19 mouse cellular contexts compared by ENCODE assay signal in the genomic region with DNA sequence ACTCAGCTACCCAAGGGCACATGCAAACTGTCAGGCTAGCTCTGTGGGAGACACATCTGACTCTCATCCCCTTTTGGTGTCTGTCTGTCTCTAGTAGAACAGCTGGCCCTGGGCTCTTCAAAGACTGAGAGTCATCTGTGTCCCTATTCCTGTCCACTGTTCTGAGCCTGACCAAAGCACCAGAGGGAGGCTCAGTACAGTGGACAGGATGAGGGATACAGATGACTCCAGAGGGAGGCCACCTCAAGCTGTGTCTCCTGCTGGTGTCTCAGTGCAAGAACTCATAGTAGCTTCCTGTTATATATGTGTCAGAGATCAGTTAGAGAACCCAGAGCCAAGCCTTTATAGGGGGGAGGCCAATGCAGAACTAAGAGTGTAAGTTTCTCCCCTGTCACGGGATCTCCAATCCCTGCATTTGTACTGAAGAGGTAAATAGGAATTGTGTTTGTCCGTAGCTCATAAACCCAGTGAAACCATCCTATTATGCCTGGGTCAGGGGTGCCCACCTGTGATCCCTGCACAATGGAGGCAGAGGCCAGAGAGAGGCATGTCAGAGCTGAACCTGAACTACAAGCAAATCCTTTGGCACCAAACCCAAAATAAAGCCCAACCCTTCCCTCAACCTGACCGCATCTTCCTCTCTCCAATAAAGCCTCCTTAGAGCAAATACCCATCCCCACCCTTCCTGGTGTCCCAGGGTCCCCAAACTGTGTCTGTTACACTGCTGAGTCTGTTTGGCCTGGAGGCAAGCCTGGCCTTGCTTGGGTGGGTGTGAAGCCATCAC. TPM values are rescaled to one million over a fixed set of nuclear protein-coding genes. Genes with fewer than 3 reads are reported as not detected.
DNase-seq lines count a peak whose midpoint lies in the region; ATAC-seq and TF ChIP-seq lines count a peak whose summit lies in the region.
"Had no signal": no experiment of that assay in that cellular context is flagged by ENCODE, and none has a peak within 500 bp of the region (broad histone marks: within the 10 kb centered on the region; RNA-seq: fewer than 3 reads in every experiment).

No protein-coding gene starts in this region.

- no peak for TF ChIP-seq CTCF in layer of hippocampus, adult 2 months (conservative IDR thresholded peaks at IDR 0.05)
- no peak for TF ChIP-seq CTCF in hindbrain, postnatal 0 days (IDR thresholded peaks at IDR 0.05; ENCODE audit: low read depth)

- H3K9ac ChIP-seq in heart, embryonic 11.5 days (ENCODE audit: low read depth, low read length) = no peak overlapping the region
- no peak overlapping the region for H3K9ac ChIP-seq in hindbrain, postnatal 0 days (replicated peaks; ENCODE audit: low read length)
- H3K9ac ChIP-seq: heart, embryonic 12.5 days; liver, embryonic 15.5 days; midbrain, embryonic 12.5 days had no signal

- no peak overlapping the region for H3K4me3 ChIP-seq in heart, embryonic 11.5 days (ENCODE audit: low read depth, low read length)
- peak overlapping the region; percentile 41 for H3K4me3 ChIP-seq in layer of hippocampus, adult 2 months
- H3K4me3 ChIP-seq in brown adipose tissue, adult 24 weeks (ENCODE audit: insufficient read depth, low read depth, low read length) = peak overlapping the region; percentile 68
- H3K4me3 ChIP-seq in hindbrain, postnatal 0 days (ENCODE audit: low read length) = no peak overlapping the region
- H3K4me3 ChIP-seq: erythroblast, embryonic 14.5 days; heart, embryonic 12.5 days; liver, embryonic 15.5 days; midbrain, embryonic 12.5 days had no signal

- no peak overlapping the region for H3K27ac ChIP-seq in heart, embryonic 11.5 days (ENCODE audit: low read depth, low read length)
- H3K27ac ChIP-seq in layer of hippocampus, adult 2 months = peak overlapping the region; percentile 84
- peak overlapping the region; percentile 99 for H3K27ac ChIP-seq in brown adipose tissue, adult 24 weeks (replicated peaks; ENCODE audit: low read depth, low read length)
- peak overlapping the region; percentile 34; the same call in 1 of the 2 replicates for H3K27ac ChIP-seq in hindbrain, postnatal 0 days
- H3K27ac ChIP-seq: liver, embryonic 15.5 days; midbrain, embryonic 12.5 days had no signal

- 83% methylated on average over 3 of the region's 3 CpGs for WGBS in heart, embryonic 11.5 days (ENCODE audit: insufficient replicate concordance)
- WGBS in hindbrain, postnatal 0 days = 71% methylated on average over 3 of the region's 3 CpGs

- H3K36me3 ChIP-seq in heart, embryonic 11.5 days (ENCODE audit: control insufficient read depth, insufficient read depth, low read length) = no peaks in the 10 kb centered on the region
- no peaks in the 10 kb centered on the region for H3K36me3 ChIP-seq in hindbrain, postnatal 0 days (ENCODE audit: insufficient read depth, low read length)
- H3K36me3 ChIP-seq: heart, embryonic 12.5 days; liver, embryonic 15.5 days; midbrain, embryonic 12.5 days had no signal

- no peak for ATAC-seq in heart, embryonic 11.5 days (replicated peaks; ENCODE audit: insufficient number of reproducible peaks, low FRiP score, low TSS enrichment)
- ATAC-seq in hindbrain, postnatal 0 days = no peak

- DNase-seq in heart, adult 18-20 months = peak; percentile 42 to 44
- no peak for DNase-seq in layer of hippocampus, adult 2 months (ENCODE audit: low spot score in 2 of 2)
- no peak for DNase-seq in layer of hippocampus, postnatal 14 days (ENCODE audit: low spot score in 2 of 2)
- no peak for DNase-seq in hindbrain, postnatal 0 days (ENCODE audit: low spot score)
- no peak for DNase-seq in cerebellum, postnatal 36 days
- no peak for DNase-seq in embryo, embryonic 10.5 days (ENCODE audit: low spot score)
- DNase-seq: cerebellum, adult 2 months; kidney, adult 8-10 months; thymus, postnatal 25 days had no signal

- no peaks in the 10 kb centered on the region for H3K9me3 ChIP-seq in heart, embryonic 11.5 days (replicated peaks; ENCODE audit: control insufficient read depth, low read length)
- no peaks in the 10 kb centered on the region for H3K9me3 ChIP-seq in hindbrain, postnatal 0 days (ENCODE audit: low read length)
- H3K9me3 ChIP-seq: heart, embryonic 12.5 days; liver, embryonic 15.5 days; midbrain, embryonic 12.5 days had no signal

- H3K27me3 ChIP-seq in heart, embryonic 11.5 days (ENCODE audit: control insufficient read depth, insufficient read depth, low read length) = peaks cover 2% of the 10 kb centered on the region; the same call in 1 of the 2 replicates
- no peaks in the 10 kb centered on the region for H3K27me3 ChIP-seq in hindbrain, postnatal 0 days (ENCODE audit: insufficient read depth, low read length)

- no peak overlapping the region for H3K4me2 ChIP-seq in heart, embryonic 11.5 days
- peak overlapping the region; percentile 34; the same call in 1 of the 2 replicates for H3K4me2 ChIP-seq in hindbrain, postnatal 0 days (ENCODE audit: low read depth, low read length)
- H3K4me2 ChIP-seq: heart, embryonic 12.5 days; liver, embryonic 15.5 days; midbrain, embryonic 12.5 days had no signal

- peaks cover 13% of the 10 kb centered on the region for H3K4me1 ChIP-seq in heart, embryonic 11.5 days (ENCODE audit: control insufficient read depth, insufficient read depth, low read length)
- H3K4me1 ChIP-seq in brown adipose tissue, adult 24 weeks (ENCODE audit: control insufficient read depth, insufficient read depth, insufficient read length, low read length) = peaks cover 40% of the 10 kb centered on the region
- peaks cover 3% of the 10 kb centered on the region; the same call in 1 of the 2 replicates for H3K4me1 ChIP-seq in hindbrain, postnatal 0 days (ENCODE audit: insufficient read depth, low read length)
- H3K4me1 ChIP-seq: liver, embryonic 15.5 days; midbrain, embryonic 12.5 days had no signal

RNA-seq across cellular contexts. Expression of a gene that starts 6.2 kb away (rescaled TPM):
- 1 to 10 TPM; 9.2 to 9.7 TPM for total RNA-seq in heart, adult 18-20 months (2021)
- 0.36 and 0.39 TPM in 2 replicates for polyA plus RNA-seq in heart, embryonic 11.5 days (2014; fragmentation: Nextera tagmentation; extraction: Ambion mirVana)
- total RNA-seq in layer of hippocampus, adult 2 months (2021) = 10 to 100 TPM; 11.7 to 13.4 TPM
- 10 to 100 TPM; 17.6 to 18.0 TPM for total RNA-seq in layer of hippocampus, postnatal 14 days (2021)
- 8.4 and 9.7 TPM in 2 replicates for polyA plus RNA-seq in brown adipose tissue, adult 24 weeks (2012; ENCODE audit: insufficient read depth, insufficient read length, missing spikeins)
- 14.3 and 16.5 TPM in 2 replicates for total RNA-seq in hindbrain, postnatal 0 days (2014; rRNA removed)
- 6.8 and 7.0 TPM in 2 replicates for polyA plus RNA-seq in hindbrain, postnatal 0 days (2015; fragmentation: Nextera tagmentation; extraction: Ambion mirVana)
- total RNA-seq: MEL; neutrophil, adult 5-6 weeks had no signal
- polyA plus RNA-seq: erythroblast, embryonic 14.5 days had no signal

RNA-seq across cellular contexts. Expression of a gene that starts 25.1 kb away (rescaled TPM):
- not detected for total RNA-seq in heart, adult 18-20 months (2021)
- not detected in 2 replicates for polyA plus RNA-seq in heart, embryonic 11.5 days (2014; fragmentation: Nextera tagmentation; extraction: Ambion mirVana)
- total RNA-seq in layer of hippocampus, adult 2 months (2021) = not detected
- not detected for total RNA-seq in layer of hippocampus, postnatal 14 days (2021)
- not detected in 2 replicates for polyA plus RNA-seq in brown adipose tissue, adult 24 weeks (2012; ENCODE audit: insufficient read depth, insufficient read length, missing spikeins)
- not detected in 2 replicates for total RNA-seq in hindbrain, postnatal 0 days (2014; rRNA removed)
- not detected in 2 replicates for polyA plus RNA-seq in hindbrain, postnatal 0 days (2015; fragmentation: Nextera tagmentation; extraction: Ambion mirVana)
- total RNA-seq: left cerebral cortex, postnatal 36 days; MEL; neutrophil, adult 5-6 weeks had no signal
- polyA plus RNA-seq: cerebellum, adult 2 months; erythroblast, embryonic 14.5 days; heart, embryonic 12.5 days; liver, embryonic 15.5 days; midbrain, embryonic 12.5 days; stomach, embryonic 14.5 days had no signal

RNA-seq across cellular contexts. Expression of a gene that starts 58.4 kb away (rescaled TPM):
- total RNA-seq in heart, adult 18-20 months (2021) = not detected
- polyA plus RNA-seq in heart, embryonic 11.5 days (2014; fragmentation: Nextera tagmentation; extraction: Ambion mirVana) = not detected in 2 replicates
- not detected for total RNA-seq in layer of hippocampus, adult 2 months (2021)
- total RNA-seq in layer of hippocampus, postnatal 14 days (2021) = not detected
- not detected in 2 replicates for polyA plus RNA-seq in brown adipose tissue, adult 24 weeks (2012; ENCODE audit: insufficient read depth, insufficient read length, missing spikeins)
- total RNA-seq in hindbrain, postnatal 0 days (2014; rRNA removed) = not detected in 2 replicates
- polyA plus RNA-seq in hindbrain, postnatal 0 days (2015; fragmentation: Nextera tagmentation; extraction: Ambion mirVana) = not detected in 2 replicates
- total RNA-seq: left cerebral cortex, postnatal 36 days; MEL; neutrophil, adult 5-6 weeks had no signal
- polyA plus RNA-seq: cerebellum, adult 2 months; erythroblast, embryonic 14.5 days; heart, embryonic 12.5 days; liver, embryonic 15.5 days; midbrain, embryonic 12.5 days; stomach, embryonic 14.5 days had no signal

Comparison
In these comparisons a context has a peak if more than half of its experiments do, and no peak if none do; other contexts are left out.
1. DNase-seq: peak in heart, adult 18-20 months (2 of 2); none in layer of hippocampus, adult 2 months (0 of 2), layer of hippocampus, postnatal 14 days (0 of 2), hindbrain, postnatal 0 days (single experiment), cerebellum, postnatal 36 days (0 of 2) and embryo, embryonic 10.5 days (single experiment).
2. H3K4me3 ChIP-seq: peak in layer of hippocampus, adult 2 months (single experiment) and brown adipose tissue, adult 24 weeks (single experiment); none in heart, embryonic 11.5 days (single experiment) and hindbrain, postnatal 0 days (single experiment).